Mouse (Mus musculus) embryonic facial prominence, embryonic 13.5 days (tissue): ENCODE results near the gene Grcc10. TPM values are rescaled to one million over a fixed set of nuclear protein-coding genes. Genes with fewer than 3 reads are reported as not detected.

ENCODE experiments used
- ATAC-seq: fragments of 200-750 bp; cut with Nextera tagmentation; 2 replicates; pipeline ENCODE4 v1.8.0; 2017; ENCODE audit warnings: low read depth; ENCODE audit not compliant: insufficient number of reproducible peaks, insufficient read depth, low FRiP score, low TSS enrichment
- H3K27ac ChIP-seq: fragments of 300-500 bp; sonication (generic); 2 replicates; pipeline ENCODE4 v1.5.1; 2015; ENCODE audit warnings: moderate library complexity, mild to moderate bottlenecking, inconsistent platforms
- H3K27me3 ChIP-seq: fragments of 300-500 bp; sonication (generic); 2 replicates; pipeline ENCODE4 v1.6.1; 2015; ENCODE audit warnings: mild to moderate bottlenecking, inconsistent platforms
- H3K36me3 ChIP-seq: fragments of 300-500 bp; sonication (generic); 2 replicates; pipeline ENCODE4 v1.6.1; 2015; ENCODE audit warnings: mild to moderate bottlenecking, inconsistent platforms
- H3K4me1 ChIP-seq: fragments of 300-500 bp; sonication (generic); 2 replicates; pipeline ENCODE4 v1.6.1; 2015; ENCODE audit warnings: inconsistent platforms
- H3K4me2 ChIP-seq: fragments of 300-500 bp; sonication (generic); 2 replicates; pipeline ENCODE4 v1.6.1; 2015; ENCODE audit warnings: moderate library complexity, mild to moderate bottlenecking, inconsistent platforms
- H3K4me3 ChIP-seq: fragments of 300-500 bp; sonication (generic); 2 replicates; pipeline ENCODE4 v1.5.1; 2015; ENCODE audit warnings: mild to moderate bottlenecking, inconsistent platforms
- H3K9ac ChIP-seq: fragments of 300-500 bp; sonication (generic); 2 replicates; pipeline ENCODE4 v1.6.1; 2015; ENCODE audit warnings: mild to moderate bottlenecking, inconsistent platforms
- H3K9me3 ChIP-seq: fragments of 300-500 bp; sonication (generic); 2 replicates; pipeline ENCODE4 v1.6.1; 2016; ENCODE audit warnings: inconsistent platforms
- WGBS: fragments of 180-500 bp; shearing (Covaris S2); methylation state at CpG from one replicate; pipeline ENCODE4 v1.1.7; 2015; ENCODE audit warnings: mixed read lengths; 5-methylcytosine and 5-hydroxymethylcytosine counted together
- polyA plus RNA-seq: library from polyadenylated mRNA; unstranded; fragments of >200 nt; fragmentation: Nextera tagmentation; extraction: Ambion mirVana; gene quantifications from 2 replicates; pipeline ENCODE4 v1.2.1, GENCODE M21; 2015

Gene Grcc10
- polyA plus RNA-seq, 1 experiment from 2014 or later = 487 TPM

GRCm38 (mm10) chr6:124741842-124742241 is 668 bp upstream of the Grcc10 start:
- peak overlapping the region; percentile 65 for H3K4me3 ChIP-seq

DNA sequence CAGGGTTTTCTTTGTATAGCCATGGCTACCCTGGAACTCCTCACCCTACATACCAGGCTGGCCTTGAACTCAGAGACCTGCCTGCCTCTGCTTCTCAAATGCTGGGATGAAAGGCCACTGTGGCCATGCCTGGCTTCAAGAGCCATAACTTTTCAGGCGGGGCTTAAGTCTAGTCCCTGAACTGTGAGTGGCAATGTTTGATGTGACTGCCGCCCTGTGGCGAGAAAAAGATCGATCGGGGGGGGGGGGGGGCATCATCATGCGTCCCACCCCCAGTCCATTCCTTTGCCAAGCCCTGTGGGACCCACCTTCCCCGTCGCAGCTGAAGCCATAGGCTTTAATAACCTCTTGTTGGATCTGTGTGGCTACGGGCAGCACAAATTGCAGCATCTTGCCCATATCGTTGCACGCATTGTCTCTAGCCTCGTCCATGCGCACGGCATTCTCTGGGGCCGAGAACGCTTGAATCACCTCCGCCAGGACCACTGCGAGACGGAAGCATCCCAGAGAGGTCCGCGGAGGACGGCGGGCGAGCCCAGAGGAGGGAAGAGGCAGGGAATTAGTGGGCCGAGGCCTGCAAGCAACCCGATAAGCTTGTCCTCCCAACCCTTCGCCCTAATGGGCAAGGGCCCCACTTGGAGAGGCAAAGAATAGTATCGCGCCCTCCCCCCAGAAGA is 825 bp downstream of the Grcc10 start:
- Histone ChIP-seq H3K9ac (peak overlapping the region; percentile 92), H3K27me3 (no peaks in the 10 kb centered on the region), H3K9me3 (no peaks in the 10 kb centered on the region), H3K4me1 (peaks cover 37% of the 10 kb centered on the region), H3K27ac (peak overlapping the region; percentile 99), H3K4me3 (peak overlapping the region; percentile 65), H3K36me3 (peaks cover 36% of the 10 kb centered on the region), H3K4me2 (peak overlapping the region; percentile 78)
- peak; percentile 8; the same call in 1 of the 2 replicates for ATAC-seq
- under 1% methylated on average over 29 of the region's 29 CpGs for WGBS

More at GRCm38 (mm10) chr6:124741842-124742241, 668 bp upstream of the Grcc10 start:
- Histone ChIP-seq H3K9me3 (no peaks in the 10 kb centered on the region), H3K27ac (peak overlapping the region; percentile 99), H3K4me2 (peak overlapping the region; percentile 78), H3K36me3 (peaks cover 42% of the 10 kb centered on the region), H3K9ac (peak overlapping the region; percentile 92), H3K4me1 (peaks cover 48% of the 10 kb centered on the region), H3K27me3 (no peaks in the 10 kb centered on the region)
- 69% methylated on average over 3 of the region's 3 CpGs for WGBS
- ATAC-seq = no peak

- Histone ChIP-seq H3K4me3 (no peak overlapping the region), H3K9me3 (no peaks in the 10 kb centered on the region), H3K9ac (peak overlapping the region; percentile 51; the same call in 1 of the 2 replicates), H3K27me3 (no peaks in the 10 kb centered on the region), H3K4me1 (peaks cover 28% of the 10 kb centered on the region), H3K27ac (peak overlapping the region; percentile 55; the same call in 1 of the 2 replicates), H3K36me3 (peaks cover 27% of the 10 kb centered on the region), H3K4me2 (peak overlapping the region; percentile 78; the same call in 1 of the 2 replicates)
- ATAC-seq = no peak
- 83% methylated on average over 10 of the region's 10 CpGs for WGBS
These were observed 1.9 kb downstream of the Grcc10 start for GRCm38 (mm10) chr6:124739231-124739796.

- 22% methylated on average over 15 of the region's 15 CpGs for WGBS
- Histone ChIP-seq H3K9ac (peak within 1 kb of the TSS; percentile 51; the same call in 1 of the 2 replicates), H3K36me3 (peaks cover 20% of the 10 kb centered on the region), H3K27ac (peak within 1 kb of the TSS; percentile 55), H3K4me2 (peak within 1 kb of the TSS; percentile 78), H3K9me3 (no peaks in the 10 kb centered on the region), H3K4me3 (no peak within 1 kb of the TSS), H3K27me3 (no peaks in the 10 kb centered on the region), H3K4me1 (peaks cover 28% of the 10 kb centered on the region)
- peak; percentile 27; the same call in 1 of the 2 replicates for ATAC-seq
These were observed 2.6 kb downstream of the Grcc10 start, which contains the start of gene Ptpn6 for GRCm38 (mm10) chr6:124738511-124739023. Gene Ptpn6 (minus strand): TSS chr6:124738714.

GRCm38 (mm10) chr6:124737040-124737439 is 4.1 kb downstream of the Grcc10 start:
- H3K4me2 ChIP-seq = no peak overlapping the region
- H3K9me3 ChIP-seq = no peaks in the 10 kb centered on the region
- H3K4me3 ChIP-seq = no peak overlapping the region
- no peak overlapping the region for H3K27ac ChIP-seq
- WGBS = 86% methylated on average over 11 of the region's 11 CpGs
- peaks cover 36% of the 10 kb centered on the region for H3K4me1 ChIP-seq
- no peaks in the 10 kb centered on the region for H3K27me3 ChIP-seq
- peaks cover 9% of the 10 kb centered on the region for H3K36me3 ChIP-seq
- ATAC-seq = no peak
- H3K9ac ChIP-seq = no peak overlapping the region

DNA sequence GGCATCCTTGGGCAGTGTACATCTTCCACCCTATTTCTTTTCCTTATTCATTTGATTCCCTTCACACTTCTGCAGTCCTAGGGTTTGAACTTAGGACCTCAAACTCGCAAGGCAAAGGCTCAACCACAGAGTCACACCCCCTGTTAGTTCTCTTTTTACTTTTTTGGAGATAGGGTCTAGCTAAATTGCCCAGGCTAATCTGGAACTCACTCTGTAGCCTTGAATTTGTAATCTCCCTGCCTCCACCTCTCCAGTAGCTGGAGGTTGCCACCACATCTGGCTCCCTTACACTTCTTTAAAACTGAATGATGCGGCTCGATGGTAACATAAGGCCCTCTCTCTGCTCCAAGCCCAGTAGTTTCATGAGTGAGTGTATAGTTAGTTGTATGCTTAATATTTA is 6.8 kb downstream of the Grcc10 start:
- H3K36me3 ChIP-seq = peaks cover 9% of the 10 kb centered on the region
- H3K27ac ChIP-seq = no peak overlapping the region
- H3K27me3 ChIP-seq = no peaks in the 10 kb centered on the region
- no peak overlapping the region for H3K4me2 ChIP-seq
- no peak overlapping the region for H3K4me3 ChIP-seq
- H3K9me3 ChIP-seq = no peaks in the 10 kb centered on the region
- WGBS = 86% methylated on average over 3 of the region's 3 CpGs
- H3K9ac ChIP-seq = no peak overlapping the region
- ATAC-seq = no peak
- peaks cover 22% of the 10 kb centered on the region for H3K4me1 ChIP-seq

- Histone ChIP-seq H3K9ac (peak overlapping the region; percentile 59; the same call in 1 of the 2 replicates), H3K4me1 (peaks cover 9% of the 10 kb centered on the region), H3K27me3 (no peaks in the 10 kb centered on the region), H3K9me3 (no peaks in the 10 kb centered on the region), H3K4me3 (no peak overlapping the region), H3K36me3 (no peaks in the 10 kb centered on the region), H3K4me2 (no peak overlapping the region; the same call in 1 of the 2 replicates), H3K27ac (no peak overlapping the region)
- WGBS = 51% methylated on average over 19 of the region's 19 CpGs
- no peak for ATAC-seq
These were observed 8.5 kb downstream of the Grcc10 start for GRCm38 (mm10) chr6:124732476-124733370.

GRCm38 (mm10) chr6:124731038-124731437 is 10.1 kb downstream of the Grcc10 start:
- Histone ChIP-seq H3K4me2 (no peak overlapping the region), H3K36me3 (no peaks in the 10 kb centered on the region), H3K4me1 (peaks cover 9% of the 10 kb centered on the region), H3K27ac (no peak overlapping the region), H3K9ac (no peak overlapping the region), H3K27me3 (no peaks in the 10 kb centered on the region), H3K9me3 (no peaks in the 10 kb centered on the region), H3K4me3 (no peak overlapping the region)
- no peak for ATAC-seq
- 86% methylated on average over 7 of the region's 7 CpGs for WGBS

DNA sequence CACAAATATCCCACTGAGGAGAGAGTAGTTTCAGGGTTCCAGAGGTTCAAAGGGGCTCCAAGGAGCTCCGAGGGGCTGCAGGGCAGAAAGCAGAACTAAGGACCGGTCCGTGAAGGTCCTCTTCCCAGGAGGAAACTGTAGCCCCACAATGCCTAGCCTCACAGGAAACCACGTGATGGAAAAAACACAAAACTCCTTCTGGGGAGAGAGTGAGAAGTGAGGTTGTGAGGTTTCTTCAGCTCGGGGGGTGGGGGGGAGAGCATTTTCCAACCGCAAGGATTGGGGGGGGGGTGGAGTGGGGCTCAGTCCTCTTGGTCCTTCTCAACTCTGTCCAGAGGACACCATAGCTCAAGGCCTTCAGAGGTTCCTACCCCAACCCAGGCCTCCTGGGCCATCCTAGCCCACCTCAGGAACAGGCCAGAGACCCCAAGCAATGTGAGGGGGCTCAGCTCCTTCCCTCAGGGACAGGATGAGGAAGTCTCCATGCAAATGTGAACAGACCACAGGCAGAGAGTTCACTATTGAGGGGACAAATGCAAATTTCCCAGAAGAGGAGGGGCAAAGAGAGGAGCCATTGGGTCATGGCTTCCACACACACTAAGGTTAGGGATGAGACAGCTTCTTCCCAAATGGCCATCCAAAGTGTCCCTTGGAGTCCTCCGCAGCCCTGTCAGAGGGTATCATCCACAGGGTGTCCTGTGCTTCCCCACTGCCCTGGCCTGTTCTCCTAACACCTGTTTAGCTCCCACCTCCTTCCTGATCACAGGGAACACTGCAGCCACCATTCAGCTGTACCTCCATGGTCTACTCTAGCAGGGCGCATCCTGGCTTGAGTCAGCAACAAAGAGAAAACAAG is 11.1 kb downstream of the Grcc10 start:
- H3K27me3 ChIP-seq = no peaks in the 10 kb centered on the region
- no peak overlapping the region for H3K9ac ChIP-seq
- WGBS = 79% methylated on average over 8 of the region's 8 CpGs
- peaks cover 9% of the 10 kb centered on the region for H3K4me1 ChIP-seq
- no peak overlapping the region for H3K4me3 ChIP-seq
- H3K36me3 ChIP-seq = no peaks in the 10 kb centered on the region
- H3K27ac ChIP-seq = no peak overlapping the region
- no peak overlapping the region for H3K4me2 ChIP-seq
- no peaks in the 10 kb centered on the region for H3K9me3 ChIP-seq
- ATAC-seq = no peak

GRCm38 (mm10) chr6:124728621-124729020 is 12.6 kb downstream of the Grcc10 start:
- Histone ChIP-seq H3K9me3 (no peaks in the 10 kb centered on the region), H3K36me3 (no peaks in the 10 kb centered on the region), H3K27me3 (no peaks in the 10 kb centered on the region), H3K9ac (no peak overlapping the region), H3K27ac (no peak overlapping the region), H3K4me2 (no peak overlapping the region), H3K4me1 (peaks cover 9% of the 10 kb centered on the region), H3K4me3 (no peak overlapping the region)
- WGBS = 92% methylated on average over 10 of the region's 10 CpGs
- no peak for ATAC-seq
